Mouse (Mus musculus) v-Abl transformed pro-B cells (cell line): ENCODE data around the gene Stn1.

ENCODE experiments used
- in situ Hi-C, 2 experiments: fragments of 400-800 bp; cut with MboI; formaldehyde crosslinking; loops; one replicate each; pipeline ENCODE4 v1.15.1; 2025; ENCODE audit not compliant: unreplicated experiment in 2 of 2

The Stn1 gene

GRCm38 (mm10) chr19:47545528-47545927 lies 8.2 kb upstream of the Stn1 start:
- in situ Hi-C loops: no loop called here

- in situ Hi-C loops: no loop called here
These were observed 7.7 kb upstream of the Stn1 start for GRCm38 (mm10) chr19:47545055-47545454.

GRCm38 (mm10) chr19:47542441-47542840 lies 5.1 kb upstream of the Stn1 start:
- in situ Hi-C loops: no loop called here

GRCm38 (mm10) chr19:47538801-47539200 lies 1.5 kb upstream of the Stn1 start:
- in situ Hi-C loops: loop anchor here (5.0 to 10.0 kb wide), 2 partner anchors 38 to 196 kb away; partner anchors contain the start of genes Slk (in 2 of the 2) and Sfr1 (in 1 of the 2)

- in situ Hi-C loops: loop anchor here (5.0 to 10.0 kb wide), 2 partner anchors 39 to 197 kb away; partner anchors contain the start of genes Slk (in 2 of the 2) and Sfr1 (in 1 of the 2)
These were observed 572 bp upstream of the Stn1 start for GRCm38 (mm10) chr19:47537879-47538278.

- in situ Hi-C loops: loop anchor here (5.0 to 10.0 kb wide), 2 partner anchors 41 to 198 kb away; partner anchors contain the start of genes Slk (in 2 of the 2) and Sfr1 (in 1 of the 2)
These were observed 597 bp downstream of the Stn1 start for GRCm38 (mm10) chr19:47536521-47537299.

GRCm38 (mm10) chr19:47534131-47534530 lies 3.2 kb downstream of the Stn1 start:
- in situ Hi-C loops: loop anchor here in 1 of 2 experiments (10.0 kb wide), 1 partner anchor 201 kb away; the partner anchor contains the start of gene Sfr1

GRCm38 (mm10) chr19:47532449-47532848 lies 4.9 kb downstream of the Stn1 start:
- in situ Hi-C loops: loop anchor here in 1 of 2 experiments (10.0 kb wide), 1 partner anchor 202 kb away; the partner anchor contains the start of gene Sfr1

- in situ Hi-C loops: loop anchor here in 1 of 2 experiments (10.0 kb wide), 1 partner anchor 203 kb away; the partner anchor contains the start of gene Sfr1
These were observed 6.0 kb downstream of the Stn1 start for GRCm38 (mm10) chr19:47531309-47531708.

- in situ Hi-C loops: no loop called here
These were observed 10.9 kb downstream of the Stn1 start for GRCm38 (mm10) chr19:47526239-47526986.

GRCm38 (mm10) chr19:47524905-47525304 lies 12.4 kb downstream of the Stn1 start:
- in situ Hi-C loops: no loop called here

GRCm38 (mm10) chr19:47521403-47521802 lies 15.9 kb downstream of the Stn1 start:
- in situ Hi-C loops: no loop called here

- in situ Hi-C loops: loop anchor here in 1 of 2 experiments (10.0 kb wide), 1 partner anchor 405 kb away; no protein-coding TSS in a partner anchor
These were observed 18.0 kb downstream of the Stn1 start for GRCm38 (mm10) chr19:47519163-47519893.

- in situ Hi-C loops: loop anchor here in 1 of 2 experiments (10.0 kb wide), 1 partner anchor 406 kb away; no protein-coding TSS in a partner anchor
These were observed 18.7 kb downstream of the Stn1 start for GRCm38 (mm10) chr19:47518475-47519162.

GRCm38 (mm10) chr19:47517570-47517969 lies 19.7 kb downstream of the Stn1 start:
- in situ Hi-C loops: loop anchor here in 1 of 2 experiments (10.0 kb wide), 1 partner anchor 407 kb away; no protein-coding TSS in a partner anchor

- in situ Hi-C loops: loop anchor here in 1 of 2 experiments (10.0 kb wide), 1 partner anchor 408 kb away; no protein-coding TSS in a partner anchor
These were observed 20.4 kb downstream of the Stn1 start for GRCm38 (mm10) chr19:47516879-47517278.

- in situ Hi-C loops: loop anchor here in 1 of 2 experiments (10.0 kb wide), 1 partner anchor 410 kb away; no protein-coding TSS in a partner anchor
These were observed 22.2 kb downstream of the Stn1 start for GRCm38 (mm10) chr19:47515091-47515490.

GRCm38 (mm10) chr19:47513618-47513897 lies 23.7 kb downstream of the Stn1 start:
- in situ Hi-C loops: loop anchor here (5.0 to 10.0 kb wide), 4 partner anchors 214 to 411 kb away; no protein-coding TSS in a partner anchor
